Mouse (Mus musculus) E14TG2a.4 (cell line): Measurements from ENCODE around the gene Itga10.
"Not testable (repeated sequence)": the region's sequence is repeated elsewhere in the genome, so short reads cannot be mapped to it uniquely, and the experiment has no call there.

Source experiments
- H3K27me3 ChIP-seq: 2 replicates; pipeline ENCODE4 v1.6.1; 2014; ENCODE audit warnings: low read length, control low read depth; ENCODE audit not compliant: insufficient read depth
- H3K36me3 ChIP-seq: 2 replicates; pipeline ENCODE4 v1.6.1; 2014; ENCODE audit warnings: low read length, control low read depth; ENCODE audit not compliant: insufficient read depth
- H3K4me1 ChIP-seq: replicated peaks from 2 replicates; pipeline ENCODE4 v1.6.1; 2014; ENCODE audit warnings: low read depth, low read length, control low read depth
- H3K4me3 ChIP-seq: replicated peaks from 2 replicates; pipeline ENCODE4 v1.5.1; 2014; ENCODE audit warnings: mild to moderate bottlenecking, low read length
- H3K9me3 ChIP-seq: 2 replicates; pipeline ENCODE4 v1.6.1; 2014; ENCODE audit warnings: low read length, control low read depth
- CTCF ChIP-seq: conservative IDR thresholded peaks from 2 replicates; pipeline ENCODE4 v1.5.1; 2014; ENCODE audit warnings: low read length
- NANOG ChIP-seq: IDR thresholded peaks from 2 replicates; pipeline ENCODE4 v1.6.1; 2014; ENCODE audit warnings: borderline replicate concordance, low read length, mixed read lengths
- POU5F1 ChIP-seq: IDR thresholded peaks from 2 replicates; pipeline ENCODE4 v1.6.1; 2014; ENCODE audit warnings: low read length, borderline replicate concordance

The Itga10 gene

GRCm38 (mm10) chr3:96600639-96601250 is 44.6 kb upstream of the Itga10 start, which contains the start of gene Lix1l:
Gene Lix1l, plus strand, starts transcription at chr3:96601149.
- peak within 1 kb of the TSS; percentile 83 for H3K4me3 ChIP-seq
- H3K4me1 ChIP-seq, result peaks cover 71% of the 10 kb centered on the region
- H3K27me3 ChIP-seq, result peaks cover 56% of the 10 kb centered on the region
- H3K9me3 ChIP-seq, result no peaks in the 10 kb centered on the region
- TF ChIP-seq POU5F1 (no peak), NANOG (no peak)
- no peaks in the 10 kb centered on the region for H3K36me3 ChIP-seq

GRCm38 (mm10) chr3:96601251-96601787 is 44.1 kb upstream of the Itga10 start:
- Histone ChIP-seq H3K4me3 (peak overlapping the region; percentile 83), H3K36me3 (no peaks in the 10 kb centered on the region), H3K4me1 (peaks cover 66% of the 10 kb centered on the region), H3K27me3 (peaks cover 50% of the 10 kb centered on the region), H3K9me3 (no peaks in the 10 kb centered on the region)
- TF ChIP-seq CTCF (no peak), POU5F1 (no peak), NANOG (no peak)

- no peak for TF ChIP-seq CTCF
- TF ChIP-seq POU5F1, result no peak
- TF ChIP-seq NANOG, result no peak
- peaks cover 58% of the 10 kb centered on the region for H3K4me1 ChIP-seq
- H3K4me3 ChIP-seq, result peak overlapping the region; percentile 83
- H3K36me3 ChIP-seq, result no peaks in the 10 kb centered on the region
- peaks cover 42% of the 10 kb centered on the region for H3K27me3 ChIP-seq
- H3K9me3 ChIP-seq, result no peaks in the 10 kb centered on the region
These were observed 43.3 kb upstream of the Itga10 start for GRCm38 (mm10) chr3:96601941-96602703.

- Histone ChIP-seq H3K4me1 (peaks cover 52% of the 10 kb centered on the region), H3K4me3 (no peak overlapping the region), H3K36me3 (no peaks in the 10 kb centered on the region), H3K9me3 (no peaks in the 10 kb centered on the region), H3K27me3 (peaks cover 36% of the 10 kb centered on the region)
- TF ChIP-seq NANOG, result no peak
- TF ChIP-seq POU5F1, result no peak
- no peak for TF ChIP-seq CTCF
These were observed 42.7 kb upstream of the Itga10 start for GRCm38 (mm10) chr3:96602704-96603084.

- Histone ChIP-seq H3K27me3 (peaks cover 30% of the 10 kb centered on the region), H3K36me3 (no peaks in the 10 kb centered on the region), H3K9me3 (no peaks in the 10 kb centered on the region), H3K4me1 (peaks cover 47% of the 10 kb centered on the region), H3K4me3 (no peak overlapping the region)
- TF ChIP-seq CTCF (no peak), POU5F1 (no peak), NANOG (no peak)
These were observed 42.1 kb upstream of the Itga10 start for GRCm38 (mm10) chr3:96603311-96603710.

GRCm38 (mm10) chr3:96606007-96606406 is 39.4 kb upstream of the Itga10 start:
- H3K9me3 ChIP-seq, H3K4me3 ChIP-seq, H3K36me3 ChIP-seq: not testable (repeated sequence)
- H3K4me1 ChIP-seq, result peaks cover 25% of the 10 kb centered on the region
- H3K27me3 ChIP-seq, result peaks cover 18% of the 10 kb centered on the region

GRCm38 (mm10) chr3:96606618-96607017 is 38.8 kb upstream of the Itga10 start:
- peaks cover 18% of the 10 kb centered on the region for H3K27me3 ChIP-seq
- H3K36me3 ChIP-seq, result no peaks in the 10 kb centered on the region
- H3K9me3 ChIP-seq, result no peaks in the 10 kb centered on the region
- no peak for TF ChIP-seq POU5F1
- H3K4me3 ChIP-seq, result no peak overlapping the region
- H3K4me1 ChIP-seq, result peaks cover 22% of the 10 kb centered on the region

- H3K4me3 ChIP-seq, result no peak overlapping the region
- TF ChIP-seq CTCF (no peak), POU5F1 (no peak), NANOG (no peak)
- H3K4me1 ChIP-seq, result peaks cover 27% of the 10 kb centered on the region
- H3K9me3 ChIP-seq, result no peaks in the 10 kb centered on the region
- H3K27me3 ChIP-seq, result no peaks in the 10 kb centered on the region
- H3K36me3 ChIP-seq, result peaks cover 42% of the 10 kb centered on the region
These were observed 27.4 kb upstream of the Itga10 start for GRCm38 (mm10) chr3:96617941-96618340.

- Histone ChIP-seq H3K36me3 (peaks cover 76% of the 10 kb centered on the region), H3K9me3 (no peaks in the 10 kb centered on the region), H3K4me1 (peaks cover 53% of the 10 kb centered on the region), H3K4me3 (no peak overlapping the region), H3K27me3 (no peaks in the 10 kb centered on the region)
- no peak for TF ChIP-seq CTCF
- peak; percentile 38; the same call in 1 of the 2 replicates for TF ChIP-seq NANOG
These were observed 22.2 kb upstream of the Itga10 start for GRCm38 (mm10) chr3:96623201-96623600.
